Mouse (Mus musculus): ENCODE results near the gene Lrrc4.

The Lrrc4 gene

DNA sequence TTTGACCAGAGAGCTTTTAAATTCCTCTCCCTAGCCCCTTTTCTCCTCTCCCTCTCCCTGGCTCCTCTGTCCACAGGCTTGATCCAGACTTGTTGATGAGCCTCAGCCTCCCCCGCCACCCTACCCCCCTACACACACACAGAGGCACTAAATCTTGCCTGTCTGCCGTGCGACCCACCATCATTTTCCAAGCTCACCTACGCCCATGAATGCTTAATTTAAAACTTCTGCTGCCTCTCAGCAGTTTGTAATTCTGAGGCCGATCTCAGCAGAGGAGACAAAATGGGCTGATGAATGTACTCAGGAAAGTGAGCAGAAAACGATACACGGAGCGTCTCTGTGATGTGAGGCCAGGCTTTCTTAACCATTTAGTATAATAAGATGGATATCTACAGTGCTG is 23.1 kb upstream of the Lrrc4 start:
- DNase-seq (ENCODE audit: low read depth): no peak

GRCm38 (mm10) chr6:28853654-28854053 is 22.1 kb upstream of the Lrrc4 start:
- no peak for DNase-seq (ENCODE audit: low read depth)

GRCm38 (mm10) chr6:28853164-28853563 is 21.6 kb upstream of the Lrrc4 start:
- no peak for DNase-seq (ENCODE audit: low read depth)

- DNase-seq (ENCODE audit: low read depth): no peak
These were observed 20.8 kb upstream of the Lrrc4 start for GRCm38 (mm10) chr6:28852342-28852741.

GRCm38 (mm10) chr6:28850326-28850900 is 18.9 kb upstream of the Lrrc4 start:
- no peak for DNase-seq (ENCODE audit: low read depth)

GRCm38 (mm10) chr6:28849317-28849716 is 17.8 kb upstream of the Lrrc4 start:
- no peak for DNase-seq (ENCODE audit: low read depth)

- DNase-seq (ENCODE audit: low read depth): no peak
These were observed 17.3 kb upstream of the Lrrc4 start for GRCm38 (mm10) chr6:28848891-28849290.

- no peak for DNase-seq (ENCODE audit: low read depth)
These were observed 16.8 kb upstream of the Lrrc4 start for GRCm38 (mm10) chr6:28848285-28848794.

GRCm38 (mm10) chr6:28847616-28848015 is 16.1 kb upstream of the Lrrc4 start:
- DNase-seq (ENCODE audit: low read depth): no peak

- no peak for DNase-seq (ENCODE audit: low read depth)
These were observed 14.1 kb upstream of the Lrrc4 start for GRCm38 (mm10) chr6:28845610-28846009.

DNA sequence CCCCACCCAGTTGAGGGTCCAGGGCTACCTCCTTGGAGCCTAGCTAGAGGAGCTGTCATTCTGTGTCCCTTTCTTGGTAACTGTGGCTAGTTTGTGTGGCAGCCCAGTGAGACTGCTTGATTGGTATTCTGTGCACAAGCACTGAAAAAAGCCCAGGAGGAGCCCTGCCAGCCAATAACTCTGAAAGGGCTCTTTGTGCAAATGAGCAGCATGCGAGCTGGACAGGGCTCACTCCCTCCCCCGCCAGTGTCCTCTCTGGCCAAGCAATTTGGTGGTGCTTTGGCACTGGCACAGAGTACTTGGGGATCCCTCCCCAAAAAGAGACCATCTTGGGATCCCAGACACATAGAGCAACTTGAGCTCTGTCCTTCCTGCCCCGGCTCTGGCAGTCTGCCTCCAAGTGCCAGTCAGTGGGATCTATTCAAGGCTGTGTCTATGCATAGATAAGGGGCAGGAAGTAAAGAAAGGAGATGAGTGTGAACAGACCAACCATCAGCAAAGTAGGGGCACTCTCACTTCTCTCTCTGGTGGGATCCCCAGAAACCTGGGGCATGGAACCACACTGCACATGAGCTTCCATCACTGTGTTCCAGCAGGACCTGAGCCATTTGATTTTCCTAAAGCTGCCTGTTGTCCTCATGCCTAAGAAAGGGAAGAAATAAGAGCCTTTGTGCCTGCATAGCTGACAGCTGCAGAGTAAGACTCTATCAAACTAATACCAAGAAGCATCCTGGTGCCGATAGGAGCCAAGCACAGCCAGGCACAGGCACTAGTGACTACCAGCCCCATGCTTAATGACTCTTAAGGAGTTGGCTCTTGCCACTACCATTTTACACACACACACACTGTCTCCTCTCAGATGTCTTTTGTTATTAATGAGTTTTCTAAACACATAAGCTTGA is 11.1 kb upstream of the Lrrc4 start:
- no peak for DNase-seq (ENCODE audit: low read depth)

DNA sequence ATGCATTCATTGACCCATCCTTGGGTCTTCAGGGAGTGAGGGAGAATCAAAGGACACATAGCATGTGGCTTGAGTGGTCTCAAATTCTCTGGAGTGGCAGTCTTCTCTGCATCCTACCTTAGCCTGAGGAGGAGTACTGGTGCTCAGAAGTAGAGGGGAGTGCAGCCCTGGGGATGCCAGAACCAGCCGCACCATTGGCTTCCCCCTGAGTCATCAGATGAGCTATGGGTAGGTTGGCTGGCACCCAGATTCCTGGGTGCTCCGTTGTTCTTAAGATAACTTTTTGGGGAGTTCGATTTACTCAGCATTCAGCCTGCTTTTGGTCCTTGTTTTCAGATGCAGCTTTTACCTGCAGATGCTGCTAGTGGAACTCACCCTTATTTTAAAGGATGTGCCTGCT is 10.0 kb upstream of the Lrrc4 start:
- DNase-seq (ENCODE audit: low read depth): no peak

GRCm38 (mm10) chr6:28836600-28836999 is 5.1 kb upstream of the Lrrc4 start:
- DNase-seq (ENCODE audit: low read depth): no peak

DNA sequence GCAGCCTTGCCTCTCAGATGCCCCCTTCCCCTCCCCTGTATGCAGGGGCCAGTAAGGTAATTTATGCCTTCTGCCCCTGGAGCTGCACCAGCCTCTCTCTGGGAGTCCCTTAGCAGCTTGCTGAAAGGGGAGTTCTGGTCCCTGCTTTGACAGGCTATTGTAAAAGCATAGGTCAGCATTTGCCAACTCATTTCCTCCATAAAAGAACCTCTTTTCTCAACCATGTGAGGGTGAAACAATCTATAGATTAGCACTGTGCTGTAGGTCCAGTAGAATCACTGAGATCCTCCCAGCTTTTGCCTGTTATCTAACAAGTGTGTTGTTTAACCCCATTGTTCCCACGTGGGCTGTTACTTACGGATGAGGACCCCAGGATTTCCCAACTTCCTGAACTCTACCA is 2.5 kb upstream of the Lrrc4 start:
- no peak for DNase-seq (ENCODE audit: low read depth)

DNA sequence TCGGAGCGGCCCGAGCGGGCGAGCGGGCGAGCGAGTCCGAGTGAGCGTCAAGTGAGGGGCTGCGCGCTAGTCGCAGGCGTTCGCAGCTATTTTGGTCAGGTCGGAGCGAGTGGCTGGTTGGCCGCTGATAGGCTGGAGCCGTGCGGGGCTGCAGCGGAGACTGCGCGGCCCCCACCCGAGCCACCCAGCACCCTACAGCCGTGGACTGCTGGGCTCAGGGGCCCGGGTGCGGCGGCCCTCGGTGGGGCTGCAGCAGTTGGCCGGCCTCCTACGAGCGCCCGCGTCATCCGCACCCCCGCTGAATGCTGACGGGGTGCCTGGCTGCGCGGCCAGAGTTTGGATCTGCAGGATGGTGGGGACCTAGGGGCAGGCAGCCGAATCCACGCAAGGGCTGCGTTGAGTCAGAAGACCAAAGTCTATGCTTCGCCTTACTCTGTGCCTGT is 1.9 kb upstream of the Lrrc4 start:
- no peak for DNase-seq (ENCODE audit: low read depth)

DNA sequence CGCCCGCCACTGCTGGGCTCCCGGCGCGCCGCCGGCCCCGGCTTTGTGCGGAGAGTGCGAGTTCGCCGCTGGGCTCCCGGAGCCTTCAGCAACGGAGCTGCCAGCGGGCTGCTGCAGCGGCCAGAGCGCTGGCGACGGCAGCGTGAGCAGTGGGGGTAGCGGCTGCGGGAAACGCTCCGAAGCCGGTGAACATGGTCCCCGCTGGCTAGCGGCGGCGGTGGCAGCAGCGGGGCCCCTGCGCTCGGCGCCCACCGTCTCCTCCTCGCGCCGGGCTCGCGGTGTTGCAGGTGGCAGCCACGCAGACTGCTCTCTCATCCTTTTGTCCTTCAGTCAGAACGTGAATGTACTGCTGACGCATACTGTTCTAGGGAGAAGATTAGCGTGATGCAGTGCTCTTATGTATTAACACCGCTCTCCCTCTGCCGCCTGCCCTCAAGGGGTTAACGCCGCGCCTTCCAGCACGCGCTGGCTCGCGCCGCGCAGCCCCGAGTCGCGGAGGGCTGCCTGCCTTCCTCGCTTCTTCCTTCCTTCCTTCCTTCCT is 1.3 kb upstream of the Lrrc4 start:
- DNase-seq (ENCODE audit: low read depth): no peak

DNA sequence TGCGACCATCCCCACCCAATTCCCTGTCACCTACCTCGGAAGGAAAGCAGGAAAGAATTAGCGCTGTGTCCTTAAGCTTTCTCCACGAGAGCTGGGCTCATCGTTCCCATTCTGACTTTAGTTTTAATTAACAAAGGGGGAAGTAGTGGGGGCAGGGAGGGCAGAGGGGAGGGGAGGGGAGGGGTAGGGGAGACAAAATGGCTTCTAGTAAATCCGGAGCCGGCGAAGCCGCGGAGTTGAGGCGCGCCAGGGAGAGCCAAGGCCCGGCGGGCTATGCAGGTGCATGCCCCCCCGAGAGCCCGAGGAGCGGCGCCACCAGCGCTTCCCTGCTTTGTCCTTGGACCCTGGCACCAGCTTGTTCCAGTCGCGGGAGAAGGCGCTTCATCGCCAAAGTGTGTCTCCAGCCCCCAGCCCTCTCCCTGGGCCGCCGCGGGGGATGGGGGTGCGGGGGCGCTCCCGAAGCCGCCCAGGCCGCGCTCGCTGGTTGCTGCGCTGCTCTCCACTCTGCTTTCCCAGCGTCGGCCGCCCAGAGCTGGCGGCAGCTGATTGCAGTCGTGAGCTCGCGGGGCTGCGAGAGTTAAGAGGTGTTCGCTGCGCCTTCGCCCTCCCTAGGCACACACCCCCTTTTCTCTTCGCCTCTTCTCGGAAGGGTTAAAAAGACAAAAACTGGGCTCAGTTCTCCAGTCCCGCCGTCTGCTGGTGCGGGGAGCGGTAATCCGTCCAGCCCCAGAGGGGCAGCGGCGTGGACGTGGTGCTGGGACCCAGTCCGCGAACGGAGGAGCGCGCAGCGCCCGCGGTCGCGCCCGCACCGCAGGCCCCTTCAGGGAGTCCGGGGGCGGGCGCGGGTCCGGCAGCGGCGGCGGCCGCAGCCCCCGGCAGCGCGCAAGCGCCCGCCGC is 555 bp upstream of the Lrrc4 start:
- DNase-seq (ENCODE audit: low read depth): no peak

DNA sequence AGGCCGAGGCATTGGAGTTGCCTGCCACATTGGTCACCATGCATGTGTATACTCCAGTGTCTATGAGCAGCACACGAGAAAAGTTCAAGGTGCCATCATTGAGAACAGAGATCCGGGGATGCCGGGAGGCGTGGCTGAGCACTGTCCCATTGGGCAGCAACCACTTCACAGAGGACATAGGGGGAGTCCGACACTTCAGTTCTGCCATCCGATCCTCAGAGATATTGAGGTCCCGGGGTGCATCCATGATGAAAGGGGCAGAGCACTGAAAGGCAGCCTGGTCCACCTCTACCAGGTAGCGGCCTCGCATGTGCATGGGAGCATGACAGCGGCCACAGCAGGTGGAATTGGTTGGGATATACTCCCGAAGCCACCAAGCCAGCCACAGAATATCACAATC is 1.2 kb downstream of the Lrrc4 start:
- no peak for DNase-seq (ENCODE audit: low read depth)

GRCm38 (mm10) chr6:28828593-28828992 is 3.0 kb downstream of the Lrrc4 start:
- DNase-seq (ENCODE audit: low read depth): no peak

DNA sequence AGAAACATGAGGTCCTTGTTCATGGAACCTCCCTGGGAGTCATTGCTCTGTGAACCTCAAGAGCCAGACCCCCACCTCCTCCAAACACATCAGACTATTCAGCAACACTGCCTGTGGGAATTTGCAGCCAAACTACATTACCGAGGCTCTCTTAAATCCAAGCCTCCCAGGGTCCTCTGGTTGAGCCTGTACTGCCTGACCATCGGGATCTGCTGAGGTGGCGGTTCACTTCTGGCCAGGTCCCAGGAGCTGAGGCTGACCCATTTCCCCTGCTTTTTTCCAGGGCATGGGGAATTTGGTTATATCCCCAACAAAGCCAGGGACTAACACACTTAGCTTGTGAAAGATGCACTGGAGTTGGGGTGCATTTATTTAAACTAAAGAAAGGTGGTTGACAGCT is 4.0 kb downstream of the Lrrc4 start:
- no peak for DNase-seq (ENCODE audit: low read depth)

- no peak for DNase-seq (ENCODE audit: low read depth)
These were observed 4.7 kb downstream of the Lrrc4 start for GRCm38 (mm10) chr6:28826689-28827389.
